Mouse (Mus musculus) bone marrow, adult 2 months (tissue): ENCODE data around the gene Ttpal. TPM values are rescaled to one million over a fixed set of nuclear protein-coding genes. Genes with fewer than 3 reads are reported as not detected.
A peak's percentile ranks its signal among the peaks of the same experiment; 100 is the strongest.

Experiments
- H3K27ac ChIP-seq: fragments of 200-500 bp; 2 replicates; pipeline ENCODE4 v1.5.1; 2012; ENCODE audit warnings: low read depth, mild to moderate bottlenecking, control low read depth, inconsistent platforms, low read length; ENCODE audit not compliant: control insufficient read depth, poor library complexity, insufficient read depth
- H3K4me1 ChIP-seq: fragments of 200-500 bp; 2 replicates; pipeline ENCODE4 v1.6.1; 2011; ENCODE audit warnings: low read length; ENCODE audit not compliant: control insufficient read depth, insufficient read depth
- H3K4me3 ChIP-seq: fragments of 200-500 bp; replicated peaks from 2 replicates; pipeline ENCODE3; 2011; ENCODE audit warnings: mild to moderate bottlenecking, low read depth, low read length, control low read depth; ENCODE audit not compliant: control insufficient read depth
- CTCF ChIP-seq: fragments of 200-500 bp; IDR thresholded peaks from 2 replicates; pipeline ENCODE4 v1.5.1; 2011; ENCODE audit warnings: low read length, control low read depth; ENCODE audit not compliant: control insufficient read depth, insufficient read depth
- POLR2A ChIP-seq: fragments of 200-500 bp; IDR thresholded peaks from 2 replicates; pipeline ENCODE4 v1.6.1; 2011; ENCODE audit warnings: low read depth, mild to moderate bottlenecking, control low read depth, low read length, borderline replicate concordance; ENCODE audit not compliant: control insufficient read depth
- WGBS: fragments of 180-500 bp; shearing (Covaris S2); methylation state at CpG from one replicate; pipeline ENCODE4 v1.1.7; 2018; 5-methylcytosine and 5-hydroxymethylcytosine counted together
- polyA plus RNA-seq: library from polyadenylated mRNA; stranded (reverse); fragments of >200 nt; gene quantifications from 2 replicates; pipeline ENCODE4 v1.2.4, GENCODE M21; 2011; ENCODE audit warnings: low replicate concordance; ENCODE audit not compliant: missing spikeins, insufficient read depth, insufficient read length

Ttpal gene
- polyA plus RNA-seq, 1 experiment = 19.8 TPM

DNA sequence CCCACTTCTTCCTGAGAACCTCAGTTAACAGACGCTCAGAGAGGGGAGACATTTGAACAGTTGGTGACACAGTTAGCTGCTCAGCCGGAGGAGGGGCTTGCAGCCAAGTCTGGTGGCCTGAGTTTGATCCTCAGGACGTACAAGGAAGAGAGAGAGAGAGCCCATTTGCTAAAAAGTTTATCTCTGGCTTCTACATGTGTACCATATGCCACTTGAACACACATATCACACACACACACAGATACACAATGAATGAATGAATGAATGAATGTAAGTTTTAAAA, 5.3 kb upstream of the Ttpal start:
- 10% methylated on average over 3 of the region's 3 CpGs for WGBS
- TF ChIP-seq POLR2A (no peak), CTCF (no peak)

DNA sequence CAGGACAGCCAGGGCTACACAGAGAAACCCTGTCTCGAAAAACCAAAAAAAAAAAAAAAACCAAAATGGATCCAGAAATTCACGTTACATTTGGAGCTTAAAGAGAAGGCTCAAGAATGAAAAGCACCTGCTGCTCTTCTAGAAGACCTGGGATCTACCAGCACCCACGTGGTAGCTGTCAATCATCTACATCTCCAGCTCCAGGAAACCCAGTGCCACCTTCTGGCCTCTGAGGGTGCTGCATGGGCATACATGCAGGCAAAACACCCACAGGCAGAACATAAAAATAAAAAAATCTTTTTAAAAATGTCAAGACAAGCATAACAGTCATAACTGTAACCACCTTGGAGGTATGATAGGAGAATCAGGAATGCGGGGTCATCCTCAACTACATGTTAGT, 4.5 kb upstream of the Ttpal start:
- Histone ChIP-seq H3K4me3 (no peak overlapping the region), H3K4me1 (peaks cover 3% of the 10 kb centered on the region), H3K27ac (no peak overlapping the region)
- no peak for TF ChIP-seq POLR2A
- TF ChIP-seq CTCF = peak; percentile 58; the same call in 1 of the 2 replicates
- 41% methylated on average over 4 of the region's 4 CpGs for WGBS

More for the DNA sequence above, 5.3 kb upstream of the Ttpal start:
- Histone ChIP-seq H3K4me1 (peaks cover 2% of the 10 kb centered on the region), H3K27ac (no peak overlapping the region), H3K4me3 (no peak overlapping the region)

DNA sequence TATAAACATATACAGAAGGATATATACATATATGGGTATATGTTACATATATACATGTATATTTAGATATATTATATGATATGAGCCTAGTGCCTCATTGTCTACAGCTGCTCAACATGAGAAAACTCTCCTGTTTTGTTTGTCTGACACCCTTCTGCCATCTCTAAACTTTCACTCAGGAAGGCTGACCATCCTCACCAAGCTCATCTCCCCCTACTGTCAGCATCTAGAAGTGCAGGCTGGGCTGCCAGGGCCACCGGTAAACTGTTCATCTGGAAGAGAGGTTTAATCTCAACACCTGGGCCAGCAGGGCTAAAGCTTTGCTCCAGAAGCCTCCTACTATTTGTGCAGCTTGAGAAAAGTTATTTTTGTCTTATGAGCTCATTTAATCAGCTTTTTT, 2.9 kb upstream of the Ttpal start:
- H3K27ac ChIP-seq = no peak overlapping the region
- H3K4me3 ChIP-seq = no peak overlapping the region
- H3K4me1 ChIP-seq = peaks cover 3% of the 10 kb centered on the region
- WGBS = 0% methylated on average over 1 of the region's 1 CpGs
- peak; percentile 73 for TF ChIP-seq CTCF
- TF ChIP-seq POLR2A = no peak

GRCm38 (mm10) chr2:163601066-163601465, 1.0 kb upstream of the Ttpal start:
- no peak for TF ChIP-seq CTCF
- TF ChIP-seq POLR2A = no peak
- no peak overlapping the region for H3K27ac ChIP-seq
- WGBS = 78% methylated on average over 7 of the region's 7 CpGs
- no peak overlapping the region for H3K4me3 ChIP-seq
- peaks cover 3% of the 10 kb centered on the region for H3K4me1 ChIP-seq

DNA sequence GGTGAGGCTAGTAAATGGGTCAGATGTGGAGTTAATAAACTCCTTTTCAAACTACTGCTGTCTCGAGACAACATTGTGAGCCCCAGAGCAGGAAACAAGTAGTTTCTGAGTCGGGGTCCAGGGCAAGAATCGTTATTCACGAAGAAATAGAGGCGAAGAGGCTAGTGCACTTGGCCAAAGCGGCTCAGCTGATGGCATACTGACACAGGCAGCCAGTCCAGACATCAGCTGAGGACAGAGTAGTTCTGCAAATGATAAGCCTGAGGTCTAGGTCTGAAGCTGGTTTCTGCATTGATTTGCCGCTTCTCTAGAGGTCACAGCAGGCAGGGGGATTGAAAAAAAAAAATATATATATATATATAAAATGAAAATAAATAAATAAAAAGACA, 408 bp upstream of the Ttpal start:
- H3K4me3 ChIP-seq = peak overlapping the region; percentile 75
- TF ChIP-seq POLR2A (no peak), CTCF (no peak)
- H3K4me1 ChIP-seq = peaks cover 3% of the 10 kb centered on the region
- peak overlapping the region; percentile 58; the same call in 1 of the 2 replicates for H3K27ac ChIP-seq
- 57% methylated on average over 7 of the region's 7 CpGs for WGBS

DNA sequence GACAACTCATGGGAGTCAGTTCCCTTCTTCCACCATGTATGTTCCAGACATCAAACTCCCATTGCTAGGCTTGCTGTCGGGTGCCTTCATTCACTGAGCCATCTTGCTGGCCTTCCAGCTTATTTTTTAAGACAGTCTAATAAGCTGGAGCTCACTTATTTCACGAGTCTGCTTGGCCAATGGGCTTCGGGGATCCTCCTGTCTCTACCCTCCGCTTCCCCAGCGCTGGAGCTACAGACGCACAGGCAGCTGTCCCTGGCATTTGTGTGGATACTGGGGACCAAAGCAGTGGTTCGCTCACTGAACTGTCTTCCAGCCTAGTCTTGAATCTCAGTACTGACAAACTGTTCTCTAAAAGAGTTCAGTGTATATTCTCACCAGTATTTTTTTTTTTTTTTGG, 4.0 kb downstream of the Ttpal start:
- H3K4me1 ChIP-seq = peaks cover 3% of the 10 kb centered on the region
- TF ChIP-seq POLR2A (no peak), CTCF (no peak)
- H3K27ac ChIP-seq = no peak overlapping the region
- 90% methylated on average over 7 of the region's 7 CpGs for WGBS
- no peak overlapping the region for H3K4me3 ChIP-seq

DNA sequence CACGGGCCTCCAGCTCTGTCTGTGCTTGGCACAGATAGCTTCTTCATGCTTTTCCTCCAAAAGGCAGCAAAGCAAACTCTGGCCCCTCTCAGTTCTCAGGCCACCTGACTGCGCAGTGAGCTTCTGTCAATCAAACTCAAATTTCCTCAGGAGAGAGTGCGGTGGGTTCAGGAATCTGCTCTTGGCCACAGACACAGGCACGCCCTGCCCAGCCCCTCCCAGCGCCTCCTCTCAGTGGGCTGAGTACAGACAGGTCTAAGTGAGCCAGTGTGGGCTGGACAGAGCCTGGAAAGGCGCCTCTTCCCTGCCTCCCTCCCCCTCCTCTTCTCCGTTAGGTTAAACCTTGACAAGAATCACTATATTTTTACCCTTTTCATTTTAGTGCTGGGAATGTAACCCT, 5.9 kb downstream of the Ttpal start:
- TF ChIP-seq CTCF = no peak
- TF ChIP-seq POLR2A = no peak
- Histone ChIP-seq H3K4me3 (no peak overlapping the region), H3K4me1 (no peaks in the 10 kb centered on the region; the same call in 1 of the 2 replicates), H3K27ac (no peak overlapping the region)
- WGBS = 87% methylated on average over 7 of the region's 7 CpGs

DNA sequence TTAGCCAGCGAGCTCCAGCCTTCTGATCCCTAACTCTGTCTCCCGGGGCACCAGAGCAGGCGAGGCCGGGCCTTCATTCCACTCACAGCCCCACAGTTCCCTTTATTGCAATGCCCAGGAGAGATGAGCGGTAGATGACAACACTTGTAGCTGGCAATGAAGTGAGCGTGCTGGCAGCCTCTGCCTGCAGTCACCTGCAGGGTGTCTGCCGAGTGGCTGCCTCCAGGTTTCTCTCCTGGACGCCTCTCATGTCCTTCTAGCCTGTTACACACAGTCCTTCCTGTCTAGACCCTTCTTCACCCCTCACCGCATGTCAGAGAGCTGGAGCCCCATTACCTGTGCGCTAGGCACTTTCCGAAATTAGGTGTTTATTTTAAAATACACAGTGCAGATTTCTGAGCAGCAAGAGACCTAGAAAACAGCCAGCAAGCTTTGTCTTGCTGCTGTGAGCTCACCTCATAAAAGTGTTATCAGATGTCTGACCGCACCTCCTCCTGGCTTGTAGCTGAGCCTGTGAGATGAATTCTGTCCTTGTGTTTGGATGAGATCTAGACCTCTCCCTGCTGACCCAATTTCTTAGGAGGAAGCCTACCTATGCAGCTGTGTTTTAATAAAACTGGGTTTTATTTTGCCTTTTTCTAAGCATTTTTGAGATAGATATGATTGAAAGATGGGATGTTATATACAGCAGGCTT, 7.3 kb downstream of the Ttpal start:
- WGBS = 86% methylated on average over 12 of the region's 12 CpGs
- no peak overlapping the region for H3K27ac ChIP-seq
- H3K4me3 ChIP-seq = no peak overlapping the region
- TF ChIP-seq CTCF (no peak), POLR2A (no peak)
- H3K4me1 ChIP-seq = no peaks in the 10 kb centered on the region

- 82% methylated on average over 9 of the region's 9 CpGs for WGBS
- TF ChIP-seq CTCF = no peak
- H3K27ac ChIP-seq = no peak overlapping the region
- no peak overlapping the region for H3K4me3 ChIP-seq
- no peaks in the 10 kb centered on the region for H3K4me1 ChIP-seq
Measured at GRCm38 (mm10) chr2:163611176-163611575, 9.1 kb downstream of the Ttpal start.
